Mouse (Mus musculus): ENCODE data around the gene Wnt5b. TPM values are rescaled to one million over a fixed set of nuclear protein-coding genes. Genes with fewer than 3 reads are reported as not detected.

Gene Wnt5b
- polyA plus RNA-seq, 1 experiment from 2014 or later = 5.0 TPM

DNA sequence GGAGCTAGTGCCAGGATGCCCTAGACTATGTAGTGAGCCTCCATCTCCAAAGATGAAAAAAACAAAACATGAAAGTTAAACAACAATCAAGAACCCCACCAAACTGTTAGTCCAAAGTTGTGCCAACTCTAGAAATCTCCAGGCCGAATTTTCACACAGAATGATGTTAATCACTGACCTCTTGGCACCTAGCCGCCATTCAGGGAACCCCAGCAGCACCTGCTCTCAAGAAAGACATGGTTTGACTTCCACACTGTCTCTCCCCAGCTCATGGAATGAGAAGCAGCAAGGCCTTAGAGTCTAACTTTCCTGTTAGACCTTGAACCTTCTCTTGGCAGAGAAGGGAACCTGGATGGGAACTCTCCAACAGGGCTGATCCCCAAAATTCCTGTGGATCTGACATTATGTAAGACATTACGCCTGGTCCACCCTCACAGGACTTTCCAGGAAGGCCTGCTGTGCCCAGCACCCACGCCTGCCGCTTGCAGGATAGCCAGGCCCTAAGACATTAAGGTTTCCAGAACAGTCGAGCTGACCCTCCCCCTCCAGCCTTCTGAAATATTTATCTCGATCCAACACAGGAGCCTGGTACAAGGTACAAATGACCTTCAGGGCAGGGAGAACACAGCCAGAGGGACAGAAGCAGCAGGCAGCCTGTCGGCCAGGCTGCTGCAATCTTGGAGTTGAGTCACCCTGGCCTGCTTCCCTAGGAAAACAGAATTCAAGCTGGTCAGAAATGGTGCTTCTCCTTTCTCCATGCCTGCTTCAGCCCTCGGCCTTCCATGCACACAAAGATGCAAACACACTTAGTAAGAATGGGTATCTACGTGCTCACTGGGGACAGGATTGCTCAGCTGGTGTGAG is 77.0 kb downstream of the Wnt5b start:
- no peaks in the 10 kb centered on the region for H3K27me3 ChIP-seq
- H3K27ac ChIP-seq = no peak overlapping the region
- H3K4me2 ChIP-seq = no peak overlapping the region
- no peaks in the 10 kb centered on the region for H3K36me3 ChIP-seq
- no peak for ATAC-seq (ENCODE audit: low FRiP score)
- H3K4me1 ChIP-seq (replicated peaks) = peaks cover 7% of the 10 kb centered on the region
- H3K4me3 ChIP-seq = no peak overlapping the region
- H3K9me3 ChIP-seq = no peaks in the 10 kb centered on the region
- 72% methylated on average over 10 of the region's 10 CpGs for WGBS
- 0 out of 2 replicates have a peak overlapping the region, but pooled peaks have one; percentile 29 for H3K9ac ChIP-seq

DNA sequence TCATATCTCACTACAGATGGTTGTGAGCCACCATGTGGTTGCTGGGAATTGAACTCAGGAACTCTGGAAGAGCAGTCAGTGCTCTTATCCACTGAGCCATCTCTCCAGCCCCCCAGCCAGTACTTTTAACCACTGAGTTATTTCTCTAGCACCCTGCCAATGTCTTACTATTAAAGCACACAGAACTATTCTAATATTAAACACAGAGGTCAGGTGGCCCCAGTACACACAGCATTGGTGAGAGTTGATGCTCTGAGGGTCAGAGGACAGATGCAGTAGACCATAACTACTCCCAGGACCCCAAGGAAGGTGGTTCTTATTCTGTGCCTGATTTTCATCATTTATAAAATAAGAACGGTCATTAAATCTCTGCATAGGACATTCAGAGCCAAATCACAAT is 78.0 kb downstream of the Wnt5b start:
- H3K4me3 ChIP-seq = no peak overlapping the region
- H3K27ac ChIP-seq = no peak overlapping the region
- H3K4me2 ChIP-seq = no peak overlapping the region
- 92% methylated on average over 1 of the region's 1 CpGs for WGBS
- H3K9ac ChIP-seq = no peak overlapping the region
- no peaks in the 10 kb centered on the region for H3K36me3 ChIP-seq
- peaks cover 7% of the 10 kb centered on the region for H3K4me1 ChIP-seq (replicated peaks)
- ATAC-seq (ENCODE audit: low FRiP score) = no peak
- H3K27me3 ChIP-seq = no peaks in the 10 kb centered on the region
- no peaks in the 10 kb centered on the region for H3K9me3 ChIP-seq

DNA sequence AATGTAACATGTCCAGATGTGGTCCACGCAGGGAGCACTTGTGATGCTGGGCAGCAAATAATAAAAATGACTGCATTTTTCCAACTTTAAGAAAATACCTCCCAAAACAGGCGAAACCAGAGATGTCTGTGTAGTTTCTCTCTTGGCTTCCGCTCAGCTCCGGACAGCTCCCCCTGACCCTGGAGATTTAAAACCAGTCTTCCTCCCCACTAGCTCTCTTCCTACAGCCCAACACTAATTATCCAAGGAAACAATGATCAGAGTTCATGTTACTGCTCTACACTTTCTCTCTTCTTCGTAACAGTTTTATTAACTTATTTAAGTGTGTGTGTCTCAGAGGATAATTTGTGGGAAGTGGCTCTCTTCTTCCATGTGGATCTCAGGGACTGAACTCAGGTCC is 83.8 kb downstream of the Wnt5b start:
- Histone ChIP-seq H3K9me3 (no peaks in the 10 kb centered on the region), H3K4me3 (no peak overlapping the region), H3K27ac (no peak overlapping the region), H3K4me1 (replicated peaks) (no peaks in the 10 kb centered on the region), H3K36me3 (no peaks in the 10 kb centered on the region), H3K4me2 (no peak overlapping the region), H3K27me3 (no peaks in the 10 kb centered on the region), H3K9ac (no peak overlapping the region)
- 89% methylated on average over 5 of the region's 5 CpGs for WGBS
- no peak for ATAC-seq (ENCODE audit: low FRiP score)

DNA sequence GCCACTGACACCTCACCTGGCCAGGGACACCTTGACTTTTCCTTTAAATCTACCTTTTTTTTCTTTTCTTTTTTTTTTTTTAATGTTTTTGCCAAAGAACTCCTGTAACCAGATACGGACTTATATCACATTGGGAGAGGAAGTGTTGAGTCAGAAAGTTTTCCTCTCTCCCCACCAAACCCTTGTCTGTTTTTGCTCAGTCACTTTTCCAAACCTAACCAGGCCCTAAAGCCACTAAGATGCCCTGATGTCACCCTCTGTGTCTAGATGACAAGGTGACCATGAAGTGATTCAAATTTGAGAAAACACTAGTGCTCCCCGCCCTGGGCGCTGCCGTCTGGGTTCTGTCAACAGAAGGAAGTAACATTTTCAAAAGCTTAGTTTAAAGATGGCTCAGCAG is 85.1 kb downstream of the Wnt5b start:
- H3K4me2 ChIP-seq = no peak overlapping the region
- no peak overlapping the region for H3K9ac ChIP-seq
- no peak overlapping the region for H3K4me3 ChIP-seq
- 86% methylated on average over 4 of the region's 4 CpGs for WGBS
- ATAC-seq (ENCODE audit: low FRiP score) = no peak
- no peaks in the 10 kb centered on the region for H3K36me3 ChIP-seq
- H3K27ac ChIP-seq = no peak overlapping the region
- no peaks in the 10 kb centered on the region for H3K9me3 ChIP-seq
- no peaks in the 10 kb centered on the region for H3K27me3 ChIP-seq
- H3K4me1 ChIP-seq (replicated peaks) = no peaks in the 10 kb centered on the region

DNA sequence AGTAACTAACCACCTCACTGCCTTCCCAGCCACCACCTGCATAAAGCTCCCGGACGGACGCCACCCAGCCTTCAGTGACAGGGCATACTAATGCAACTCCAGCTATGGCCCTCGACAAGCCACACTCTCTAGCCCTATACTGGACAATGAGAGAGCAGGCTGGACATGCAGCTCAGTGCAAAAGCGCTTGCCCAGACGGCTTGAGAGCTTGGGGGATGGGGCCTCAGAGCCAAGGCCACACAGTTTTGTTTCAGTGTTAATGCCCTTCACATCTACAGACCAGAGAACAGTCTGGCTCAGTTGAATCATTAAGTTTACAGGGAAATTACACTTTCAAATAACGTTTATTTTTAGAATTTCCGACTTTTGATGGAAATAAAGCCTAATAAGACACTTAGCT is 86.0 kb downstream of the Wnt5b start:
- Histone ChIP-seq H3K36me3 (no peaks in the 10 kb centered on the region), H3K9me3 (no peaks in the 10 kb centered on the region), H3K27ac (no peak overlapping the region), H3K4me3 (no peak overlapping the region), H3K4me2 (no peak overlapping the region), H3K27me3 (no peaks in the 10 kb centered on the region), H3K4me1 (replicated peaks) (no peaks in the 10 kb centered on the region), H3K9ac (no peak overlapping the region)
- 69% methylated on average over 8 of the region's 8 CpGs for WGBS
- no peak for ATAC-seq (ENCODE audit: low FRiP score)

DNA sequence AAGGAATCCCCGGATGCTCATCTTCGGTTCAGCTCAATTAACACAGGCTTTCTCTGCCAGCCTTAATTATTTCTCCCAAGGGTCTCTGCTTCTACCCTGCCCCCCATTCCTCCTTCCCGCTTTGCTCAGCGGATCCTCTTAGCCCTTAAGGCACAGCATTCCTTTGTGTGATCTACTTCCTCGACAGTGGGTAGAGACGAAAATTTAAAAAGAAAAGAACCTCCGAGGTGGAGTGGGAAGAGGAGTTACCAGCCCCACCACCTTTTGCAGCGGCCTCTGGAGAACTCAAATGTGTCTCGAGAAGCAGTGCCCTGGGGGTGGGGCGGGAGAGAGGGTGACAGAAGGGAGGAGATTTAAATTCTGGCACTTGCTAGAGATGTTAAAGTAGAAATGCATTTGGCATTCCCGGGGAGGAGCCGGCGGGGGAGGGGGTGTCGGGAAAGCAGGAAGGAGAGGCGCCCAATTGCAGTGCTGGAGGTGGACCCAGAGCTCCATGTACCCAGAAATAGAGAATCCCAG is 92.1 kb downstream of the Wnt5b start:
- Histone ChIP-seq H3K4me2 (peak overlapping the region; percentile 70), H3K4me1 (replicated peaks) (peaks cover 44% of the 10 kb centered on the region), H3K4me3 (peak overlapping the region; percentile 39), H3K27me3 (peaks cover 8% of the 10 kb centered on the region; the same call in 1 of the 2 replicates), H3K36me3 (no peaks in the 10 kb centered on the region), H3K9ac (peak overlapping the region; percentile 72), H3K27ac (peak overlapping the region; percentile 95), H3K9me3 (no peaks in the 10 kb centered on the region)
- WGBS = under 1% methylated on average over 15 of the region's 15 CpGs
- ATAC-seq (ENCODE audit: low FRiP score) = peak; percentile 77

DNA sequence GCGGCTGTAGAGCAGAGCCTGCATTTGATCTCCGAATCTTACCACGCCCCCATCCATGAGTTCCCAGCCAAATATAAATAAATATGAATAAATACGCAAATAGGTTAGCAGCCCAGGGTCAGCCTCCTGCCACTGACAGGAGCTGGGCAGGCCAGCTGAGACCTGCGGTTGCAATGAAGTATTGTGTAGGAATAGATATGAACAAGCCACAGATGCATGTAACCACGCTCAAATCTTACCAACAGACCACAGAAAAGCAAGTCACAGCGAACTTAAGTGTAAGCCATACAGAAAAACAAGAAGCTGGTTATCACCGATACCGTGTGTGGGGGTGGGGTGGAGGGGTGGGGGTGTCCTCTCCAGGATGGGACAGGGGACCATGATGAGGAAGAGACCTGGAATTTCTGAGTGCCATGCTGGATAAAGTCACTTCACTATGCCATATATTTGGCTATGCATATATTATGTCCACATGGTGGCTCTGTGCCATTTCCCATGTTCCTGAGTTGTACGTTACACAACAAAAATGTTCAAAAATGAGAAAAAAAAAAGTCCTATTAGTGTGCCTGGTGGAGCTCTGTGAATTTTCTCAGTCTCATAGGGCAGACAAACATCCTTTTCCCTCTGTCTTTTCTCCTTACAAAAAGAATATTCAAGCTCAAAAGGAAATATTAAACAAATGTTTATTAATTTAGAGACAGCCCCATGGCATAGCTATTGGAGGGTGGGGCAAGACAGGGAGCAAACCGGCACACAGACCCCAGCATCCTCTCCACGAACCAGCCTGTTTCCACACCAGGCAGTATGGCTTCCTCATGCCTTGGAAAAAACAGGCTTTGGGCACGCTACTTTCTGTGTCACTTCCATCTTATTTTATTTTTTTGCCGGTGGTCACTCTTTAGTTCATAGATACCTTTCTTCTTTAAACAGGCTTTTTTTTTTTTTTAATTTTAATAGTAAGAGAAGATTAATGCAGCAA is 92.9 kb downstream of the Wnt5b start:
- Histone ChIP-seq H3K4me2 (peak overlapping the region; percentile 70), H3K9ac (peak overlapping the region; percentile 72), H3K9me3 (no peaks in the 10 kb centered on the region), H3K27ac (peak overlapping the region; percentile 95), H3K4me1 (replicated peaks) (peaks cover 44% of the 10 kb centered on the region), H3K36me3 (no peaks in the 10 kb centered on the region), H3K4me3 (peak overlapping the region; percentile 39), H3K27me3 (peaks cover 8% of the 10 kb centered on the region; the same call in 1 of the 2 replicates)
- 42% methylated on average over 14 of the region's 14 CpGs for WGBS
- no peak for ATAC-seq (ENCODE audit: low FRiP score)

DNA sequence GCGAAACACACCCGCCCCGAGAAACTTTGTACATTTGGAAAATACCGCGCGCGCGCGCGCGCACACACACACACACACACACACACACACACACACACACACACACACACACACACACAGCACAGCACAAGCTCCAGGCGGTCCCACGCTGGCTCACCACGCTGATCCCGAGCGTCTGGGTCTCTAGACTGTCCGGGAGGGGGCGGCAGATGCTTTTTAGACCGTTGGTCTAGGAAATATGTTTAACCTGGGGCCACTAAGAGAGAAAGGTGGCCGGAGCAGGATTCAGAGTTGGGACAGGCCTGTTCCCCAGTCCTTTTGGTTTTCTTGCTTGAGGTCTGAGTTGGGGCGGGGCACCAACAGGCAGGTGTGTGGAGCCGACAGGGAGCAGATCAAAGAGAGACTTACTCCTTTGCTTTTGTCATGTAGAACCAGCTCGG is 95.1 kb downstream of the Wnt5b start:
- peak overlapping the region; percentile 56 for H3K4me2 ChIP-seq
- peaks cover 44% of the 10 kb centered on the region for H3K4me1 ChIP-seq (replicated peaks)
- no peak overlapping the region for H3K27ac ChIP-seq
- peak overlapping the region; percentile 53; the same call in 1 of the 2 replicates for H3K9ac ChIP-seq
- 0 out of 2 replicates have a peak, but pooled peaks have one; percentile 19 for ATAC-seq (ENCODE audit: low FRiP score)
- 5% methylated on average over 16 of the region's 23 CpGs for WGBS
- no peaks in the 10 kb centered on the region for H3K36me3 ChIP-seq
- H3K4me3 ChIP-seq = peak overlapping the region; percentile 24
- H3K27me3 ChIP-seq = peaks cover 8% of the 10 kb centered on the region; the same call in 1 of the 2 replicates
- no peaks in the 10 kb centered on the region for H3K9me3 ChIP-seq

DNA sequence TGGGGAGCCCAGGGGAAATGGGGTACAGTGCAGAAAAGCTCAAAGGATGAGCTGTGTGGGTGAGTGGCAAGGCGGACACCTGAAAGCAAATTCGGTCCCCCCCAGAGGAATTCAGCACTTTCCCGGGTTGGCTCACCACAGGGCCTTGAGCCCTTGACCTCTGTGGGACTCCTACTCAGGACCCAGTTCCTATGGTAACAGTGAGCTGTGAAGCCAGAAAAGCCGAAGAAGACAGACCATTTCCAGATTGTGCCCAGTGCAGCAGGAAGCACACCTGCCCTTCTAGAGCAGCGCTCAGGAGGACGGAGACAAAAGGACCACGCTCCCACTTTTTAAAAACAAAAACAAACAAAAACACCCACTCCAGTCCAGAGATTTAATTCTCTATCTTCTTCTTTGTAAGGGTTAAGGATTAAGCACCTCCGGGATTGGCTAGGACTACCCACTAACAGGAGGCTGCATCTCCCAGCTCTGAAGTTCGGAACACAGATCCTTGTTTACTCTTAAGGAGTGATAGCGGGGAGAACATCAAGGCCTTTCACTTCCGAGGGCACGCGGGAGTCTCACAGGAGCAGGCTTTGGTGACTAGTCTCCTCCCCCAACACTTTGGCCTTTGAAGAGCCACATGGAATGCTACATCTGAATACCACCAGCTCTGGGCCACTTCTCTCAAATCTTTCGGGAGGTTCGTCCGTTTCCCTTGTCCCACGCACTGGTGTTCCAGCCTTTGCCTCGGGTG is 95.7 kb downstream of the Wnt5b start:
- no peak for ATAC-seq (ENCODE audit: low FRiP score)
- Histone ChIP-seq H3K36me3 (no peaks in the 10 kb centered on the region), H3K4me3 (peak overlapping the region; percentile 24), H3K4me2 (peak overlapping the region; percentile 56), H3K9me3 (no peaks in the 10 kb centered on the region), H3K9ac (peak overlapping the region; percentile 53; the same call in 1 of the 2 replicates), H3K4me1 (replicated peaks) (peaks cover 48% of the 10 kb centered on the region), H3K27me3 (peaks cover 8% of the 10 kb centered on the region; the same call in 1 of the 2 replicates), H3K27ac (no peak overlapping the region)
- 6% methylated on average over 18 of the region's 18 CpGs for WGBS

DNA sequence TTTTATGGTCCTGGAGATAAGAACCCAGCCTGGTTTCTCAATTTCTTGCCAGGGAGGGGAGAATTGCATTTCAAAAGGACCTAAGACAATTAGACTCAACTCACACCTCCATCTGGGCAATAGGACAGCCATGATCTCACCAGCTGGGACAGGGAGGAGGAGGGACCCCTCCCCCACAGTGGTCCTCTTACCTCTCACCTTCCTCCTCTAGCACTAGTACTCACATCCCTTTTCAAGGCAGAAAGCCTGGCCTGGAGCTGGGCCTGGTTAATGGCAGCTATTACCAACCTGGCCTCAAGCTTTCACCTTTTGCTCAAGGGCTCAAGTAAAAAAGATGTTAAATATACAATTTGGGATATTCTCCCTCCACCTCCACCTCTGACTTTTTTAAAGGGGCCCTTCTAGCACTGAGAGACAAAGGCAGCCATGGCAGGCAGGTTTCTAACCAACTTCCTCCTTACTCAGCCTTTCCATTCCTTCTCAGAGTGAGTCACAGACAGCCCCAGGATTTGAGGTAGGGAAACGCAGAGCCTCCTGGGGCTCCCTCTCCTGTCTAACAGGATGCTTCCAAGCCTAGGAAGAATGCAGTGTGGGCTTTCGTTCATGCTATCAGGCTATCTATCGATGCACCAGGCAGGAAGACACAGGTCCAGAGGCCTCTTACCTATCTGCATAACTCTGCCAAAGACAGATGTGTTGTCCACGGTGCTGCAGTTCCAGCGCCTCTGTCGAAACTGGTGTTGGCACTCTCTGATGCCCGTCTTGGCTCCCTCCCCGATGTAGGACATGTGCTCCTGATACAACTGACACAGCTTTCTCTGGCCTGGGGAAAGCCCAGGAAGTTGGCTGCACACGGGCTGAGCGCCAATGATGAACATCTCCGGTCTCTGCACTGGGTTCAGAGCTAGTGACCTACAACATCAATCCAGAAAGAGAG is 98.2 kb downstream of the Wnt5b start:
- Histone ChIP-seq H3K9me3 (no peaks in the 10 kb centered on the region), H3K4me2 (no peak overlapping the region), H3K4me1 (replicated peaks) (peaks cover 30% of the 10 kb centered on the region), H3K36me3 (no peaks in the 10 kb centered on the region), H3K27ac (no peak overlapping the region), H3K9ac (no peak overlapping the region), H3K27me3 (peaks cover 8% of the 10 kb centered on the region; the same call in 1 of the 2 replicates), H3K4me3 (no peak overlapping the region)
- no peak for ATAC-seq (ENCODE audit: low FRiP score)
- 80% methylated on average over 11 of the region's 11 CpGs for WGBS
